Mouse (Mus musculus) hindbrain, embryonic 14.5 days (tissue): ENCODE measurements around the gene Armh3. TPM values are rescaled to one million over a fixed set of nuclear protein-coding genes. Genes with fewer than 3 reads are reported as not detected.

Source experiments
- ATAC-seq: fragments of 200-750 bp; cut with Nextera tagmentation; 2 replicates; pipeline ENCODE4 v1.8.0; 2017; ENCODE audit warnings: moderate number of reproducible peaks, mild to moderate bottlenecking, moderate TSS enrichment, moderate library complexity; ENCODE audit not compliant: low FRiP score
- DNase-seq: peaks from one replicate; pipeline ENCODE4 v3.0.0-alpha.2; 2015; ENCODE audit warnings: low spot score
- H3K27ac ChIP-seq: fragments of 300-500 bp; sonication (generic); 2 replicates; pipeline ENCODE4 v1.5.1; 2014; ENCODE audit warnings: mild to moderate bottlenecking, moderate library complexity
- H3K27me3 ChIP-seq: fragments of 300-500 bp; sonication (generic); 2 replicates; pipeline ENCODE4 v1.6.1; 2014; ENCODE audit warnings: mild to moderate bottlenecking, low read length, mixed read lengths; ENCODE audit not compliant: control insufficient read depth, insufficient read depth
- H3K36me3 ChIP-seq: fragments of 300-500 bp; sonication (generic); replicated peaks from 2 replicates; pipeline ENCODE4 v1.6.1; 2014; ENCODE audit not compliant: control insufficient read depth, insufficient read depth
- H3K4me1 ChIP-seq: fragments of 300-500 bp; sonication (generic); replicated peaks from 2 replicates; pipeline ENCODE4 v1.6.1; 2014; ENCODE audit warnings: antibody characterized with exemption, low read length, mixed read lengths; ENCODE audit not compliant: control insufficient read depth, insufficient read depth
- H3K4me2 ChIP-seq: fragments of 300-500 bp; sonication (generic); replicated peaks from 2 replicates; pipeline ENCODE4 v1.6.1; 2014; ENCODE audit warnings: mild to moderate bottlenecking, moderate library complexity
- H3K4me3 ChIP-seq: fragments of 300-500 bp; sonication (generic); replicated peaks from 2 replicates; pipeline ENCODE4 v1.5.1; 2014; ENCODE audit warnings: mild to moderate bottlenecking, low read length
- H3K9ac ChIP-seq: fragments of 300-500 bp; sonication (generic); 2 replicates; pipeline ENCODE4 v1.6.1; 2014
- H3K9me3 ChIP-seq: fragments of 300-500 bp; sonication (generic); 2 replicates; pipeline ENCODE4 v1.6.1; 2016; ENCODE audit warnings: low read length; ENCODE audit not compliant: control insufficient read depth
- WGBS: fragments of 180-500 bp; shearing (Covaris S2); extraction: QIAGEN DNeasy Blood & Tissue Kit; methylation state at CpG from one replicate; pipeline ENCODE4 v1.1.7; 2014; 5-methylcytosine and 5-hydroxymethylcytosine counted together
- polyA plus RNA-seq: library from polyadenylated mRNA; unstranded; fragments of >200 nt; fragmentation: Nextera tagmentation; extraction: Ambion mirVana; gene quantifications from 2 replicates; pipeline ENCODE4 v1.2.1, GENCODE M21; 2014

Armh3 gene
- polyA plus RNA-seq, 1 experiment from 2014 or later = 18.7 TPM

DNA sequence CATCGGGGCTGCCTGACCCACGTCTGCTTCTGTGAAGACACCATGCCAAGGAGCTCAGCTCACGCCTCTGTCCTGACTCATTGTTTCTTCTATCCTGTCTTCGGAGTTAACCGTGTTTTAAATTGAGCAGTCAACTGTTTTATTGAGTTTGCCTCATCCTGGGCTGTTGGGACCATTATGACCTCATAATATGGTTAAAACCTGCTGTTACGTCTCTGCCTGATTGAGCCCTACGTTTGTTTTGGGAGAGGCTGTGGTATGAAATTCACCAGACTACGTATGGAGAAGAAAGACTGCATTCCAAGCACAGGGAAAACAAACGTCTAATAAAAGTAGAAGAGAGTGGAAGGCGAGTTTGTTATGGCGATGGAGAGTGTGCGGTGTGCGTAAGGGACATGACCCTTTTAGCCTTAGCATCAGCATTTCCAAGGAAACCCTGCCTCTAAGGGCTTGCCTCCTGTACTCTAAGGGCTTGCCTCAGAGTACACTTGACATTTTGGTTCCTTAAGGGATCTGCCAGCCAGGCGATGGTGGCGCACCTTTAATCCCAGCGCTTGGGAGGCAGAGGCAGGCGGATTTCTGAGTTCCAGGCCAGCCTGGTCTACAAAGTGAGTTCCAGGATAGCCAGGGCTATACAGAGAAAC is 214.2 kb downstream of the Armh3 start:
- peaks cover 20% of the 10 kb centered on the region for H3K36me3 ChIP-seq
- peak overlapping the region; percentile 66 for H3K4me2 ChIP-seq
- ATAC-seq = no peak
- peak overlapping the region; percentile 100 for H3K4me3 ChIP-seq
- no peak for DNase-seq
- WGBS = 36% methylated on average over 17 of the region's 17 CpGs
- no peaks in the 10 kb centered on the region for H3K27me3 ChIP-seq
- H3K9ac ChIP-seq = peak overlapping the region; percentile 45
- no peaks in the 10 kb centered on the region for H3K9me3 ChIP-seq
- peak overlapping the region; percentile 70 for H3K27ac ChIP-seq
- peaks cover 34% of the 10 kb centered on the region for H3K4me1 ChIP-seq

DNA sequence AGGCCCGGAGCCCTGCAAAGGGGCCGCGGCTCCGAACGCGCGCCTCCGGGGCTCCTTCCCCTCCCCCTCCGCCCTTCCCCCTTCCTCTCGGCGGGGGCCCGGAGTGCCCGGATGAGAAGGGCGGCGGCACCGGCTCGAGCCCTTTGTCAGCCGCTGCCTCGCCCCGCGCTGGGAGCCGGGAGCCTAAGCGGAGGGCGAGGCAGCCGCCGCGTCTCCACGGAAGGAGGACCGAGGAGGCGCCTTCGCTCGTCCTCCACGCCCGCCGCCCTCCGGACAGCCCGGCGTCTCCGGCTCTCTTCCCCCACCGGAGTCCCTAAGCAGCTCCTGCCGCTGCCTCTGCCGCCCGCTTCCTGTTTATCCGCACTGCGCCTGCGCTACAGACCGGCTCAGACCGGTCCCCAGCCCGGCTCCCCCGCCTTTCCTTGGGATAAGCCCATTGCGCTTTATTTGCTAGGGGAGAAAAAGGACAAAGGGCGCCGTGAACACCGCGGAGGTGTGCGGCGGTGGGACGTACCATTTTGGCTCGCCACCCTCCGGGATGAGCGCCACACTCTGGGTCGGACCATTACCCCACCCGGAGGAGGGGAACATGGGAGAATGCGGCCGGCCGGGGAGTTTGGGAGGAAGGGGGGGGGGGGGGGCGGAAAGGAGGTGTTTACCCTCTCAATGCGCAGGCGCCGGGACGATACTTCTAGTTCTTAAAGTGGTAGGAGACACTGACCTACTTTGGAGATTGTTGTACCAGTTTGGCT is 214.9 kb downstream of the Armh3 start, which contains the start of gene Mgea5:
Mgea5 (minus strand) TSS at position 657 of the 752 bp plus-strand sequence.
- H3K27me3 ChIP-seq = no peaks in the 10 kb centered on the region
- peaks cover 34% of the 10 kb centered on the region for H3K4me1 ChIP-seq
- peak within 1 kb of the TSS; percentile 100 for H3K4me3 ChIP-seq
- peak within 1 kb of the TSS; percentile 98 for H3K9ac ChIP-seq
- H3K4me2 ChIP-seq = peak within 1 kb of the TSS; percentile 85
- H3K27ac ChIP-seq = peak within 1 kb of the TSS; percentile 98
- WGBS = under 1% methylated on average over 53 of the region's 71 CpGs
- no peaks in the 10 kb centered on the region for H3K9me3 ChIP-seq
- DNase-seq (peak; percentile 98), ATAC-seq (peak; percentile 98)
- H3K36me3 ChIP-seq = peaks cover 27% of the 10 kb centered on the region

DNA sequence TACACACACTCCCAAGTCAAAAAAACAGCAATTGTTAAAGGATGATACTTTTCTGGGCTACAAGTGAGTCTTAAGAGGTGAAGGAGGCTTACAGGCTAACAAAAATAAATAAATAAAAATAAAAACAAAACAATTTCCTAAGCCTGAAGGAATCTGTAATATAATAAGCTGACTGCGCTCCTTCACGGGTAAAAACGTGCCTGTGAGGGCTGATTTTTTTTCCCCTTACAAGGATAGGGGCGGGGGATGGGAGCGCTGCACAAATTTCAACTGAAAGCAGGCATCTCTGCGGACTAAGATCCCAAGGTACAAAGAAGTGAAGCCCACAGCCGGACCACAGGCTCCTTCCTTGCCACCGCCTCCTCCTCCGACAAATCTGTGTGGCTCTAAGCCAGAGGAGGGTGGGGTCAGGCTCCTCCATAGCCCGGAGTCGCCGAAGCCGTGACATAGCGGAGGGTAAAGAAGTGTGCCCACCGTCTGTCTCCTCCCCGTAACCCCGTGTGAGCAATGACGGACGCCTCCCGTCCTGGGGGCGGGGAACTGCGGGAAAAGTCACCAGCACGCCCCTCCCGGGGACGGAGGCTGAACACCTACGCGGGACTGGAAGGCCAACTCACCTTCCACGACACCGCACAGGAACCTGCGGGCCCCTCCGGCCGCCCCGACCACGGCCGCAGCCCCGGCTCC is 215.8 kb downstream of the Armh3 start:
- Histone ChIP-seq H3K36me3 (peaks cover 36% of the 10 kb centered on the region), H3K4me3 (peak overlapping the region; percentile 100), H3K27ac (peak overlapping the region; percentile 98), H3K9ac (peak overlapping the region; percentile 98), H3K9me3 (no peaks in the 10 kb centered on the region), H3K27me3 (no peaks in the 10 kb centered on the region), H3K4me1 (peaks cover 34% of the 10 kb centered on the region), H3K4me2 (peak overlapping the region; percentile 85)
- 2% methylated on average over 36 of the region's 36 CpGs for WGBS
- ATAC-seq (peak; percentile 46), DNase-seq (peak; percentile 69)

DNA sequence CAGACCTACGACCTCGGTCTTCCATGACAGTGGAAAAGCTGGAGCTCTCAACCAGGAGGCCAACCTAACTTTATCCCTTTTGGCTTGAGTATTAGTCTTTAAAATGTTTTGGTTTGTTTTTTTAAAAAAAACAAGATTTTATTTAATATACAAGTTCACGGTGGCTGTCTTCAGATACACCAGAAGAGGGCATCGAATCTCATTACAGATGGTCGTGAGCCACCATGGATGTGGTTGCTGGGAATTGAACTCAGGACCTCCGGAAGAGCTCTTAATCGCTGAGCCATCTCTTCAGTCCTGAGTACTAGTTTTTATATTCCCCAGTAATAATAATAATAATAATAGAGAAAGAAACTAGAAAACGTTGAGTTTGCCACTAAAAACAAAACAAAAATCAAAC is 216.6 kb downstream of the Armh3 start:
- peak overlapping the region; percentile 98; the same call in 1 of the 2 replicates for H3K9ac ChIP-seq
- no peaks in the 10 kb centered on the region for H3K9me3 ChIP-seq
- no peak for DNase-seq
- H3K36me3 ChIP-seq = peaks cover 44% of the 10 kb centered on the region
- peak overlapping the region; percentile 85 for H3K4me2 ChIP-seq
- no peak for ATAC-seq
- H3K27ac ChIP-seq = no peak overlapping the region
- peaks cover 34% of the 10 kb centered on the region for H3K4me1 ChIP-seq
- 57% methylated on average over 8 of the region's 8 CpGs for WGBS
- no peaks in the 10 kb centered on the region for H3K27me3 ChIP-seq
- peak overlapping the region; percentile 100 for H3K4me3 ChIP-seq

DNA sequence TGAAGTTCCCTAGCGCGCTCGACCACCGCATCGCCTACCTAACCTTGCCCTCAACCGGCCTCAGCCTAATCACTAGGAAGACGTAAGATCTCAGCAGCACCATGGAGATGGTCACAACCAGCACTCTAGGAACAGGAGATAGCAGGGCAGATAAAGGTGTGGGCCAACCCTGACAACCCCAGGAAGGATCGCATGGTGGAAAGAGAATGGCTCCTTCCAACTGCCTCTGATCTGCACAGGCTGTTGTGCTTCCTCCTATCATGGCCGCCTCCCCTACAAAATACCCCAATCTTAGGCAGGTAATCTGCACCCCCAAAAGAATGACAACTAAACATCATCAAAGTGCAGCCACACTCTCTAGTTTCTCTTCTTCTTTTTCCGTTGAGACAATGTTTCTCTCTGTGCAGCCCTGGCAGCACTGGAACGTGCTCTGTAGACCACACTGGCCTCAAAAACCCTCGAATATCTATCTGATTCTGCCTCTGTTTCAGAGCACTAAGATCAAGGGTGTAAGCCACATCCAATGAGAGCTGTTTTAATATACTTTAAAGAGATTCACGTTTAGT is 217.9 kb downstream of the Armh3 start:
- H3K4me2 ChIP-seq = peak overlapping the region; percentile 85
- H3K27me3 ChIP-seq = no peaks in the 10 kb centered on the region
- no peak overlapping the region for H3K4me3 ChIP-seq
- no peak overlapping the region; the same call in 1 of the 2 replicates for H3K9ac ChIP-seq
- WGBS = 90% methylated on average over 13 of the region's 13 CpGs
- no peak overlapping the region for H3K27ac ChIP-seq
- peaks cover 56% of the 10 kb centered on the region for H3K36me3 ChIP-seq
- peaks cover 34% of the 10 kb centered on the region for H3K4me1 ChIP-seq
- ATAC-seq (no peak), DNase-seq (no peak)
- H3K9me3 ChIP-seq = no peaks in the 10 kb centered on the region

DNA sequence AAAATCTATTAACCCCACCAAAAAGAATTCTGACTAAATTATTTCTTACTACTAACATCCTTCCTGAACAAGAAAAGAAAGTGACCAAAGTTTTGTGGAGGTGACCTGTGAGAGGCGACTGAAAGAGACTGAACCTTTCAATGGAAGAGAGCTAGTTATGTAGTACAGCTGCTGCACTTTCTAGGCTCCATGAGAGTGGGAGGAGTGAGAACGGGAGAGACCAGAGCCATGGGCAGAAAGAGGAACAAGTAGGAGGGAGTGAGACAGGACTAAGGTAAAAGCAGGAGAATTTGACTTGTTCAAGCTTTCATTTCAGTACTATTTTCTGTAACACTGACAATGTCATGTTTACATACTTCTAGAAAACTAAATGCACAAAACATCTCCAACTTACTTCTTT is 222.8 kb downstream of the Armh3 start:
- H3K9ac ChIP-seq = no peak overlapping the region
- H3K4me3 ChIP-seq = no peak overlapping the region
- H3K9me3 ChIP-seq = no peaks in the 10 kb centered on the region
- ATAC-seq = no peak
- H3K27ac ChIP-seq = no peak overlapping the region
- no peak overlapping the region for H3K4me2 ChIP-seq
- WGBS = 85% methylated on average over 2 of the region's 2 CpGs
- peaks cover 98% of the 10 kb centered on the region for H3K36me3 ChIP-seq
- H3K4me1 ChIP-seq = peaks cover 13% of the 10 kb centered on the region
- no peak for DNase-seq
- no peaks in the 10 kb centered on the region for H3K27me3 ChIP-seq

DNA sequence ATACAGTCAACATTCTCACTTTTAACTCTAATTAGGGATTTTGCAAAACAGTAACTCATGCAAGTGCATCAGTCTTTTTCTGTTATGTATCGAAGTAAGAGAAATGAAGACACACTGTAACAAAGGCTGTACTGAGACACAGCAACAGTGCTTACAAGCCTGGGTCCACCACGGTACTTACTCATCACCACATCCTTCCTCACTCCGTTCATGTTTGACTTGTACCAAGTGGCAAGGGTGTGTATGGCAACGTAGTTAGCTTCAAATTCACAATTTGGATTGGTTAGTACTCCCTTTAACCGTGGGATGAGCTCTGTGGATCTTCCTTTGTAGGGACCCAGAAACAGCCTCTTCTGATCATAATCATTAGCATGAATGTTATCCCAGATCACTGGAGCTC is 226.8 kb downstream of the Armh3 start:
- WGBS = 93% methylated on average over 5 of the region's 5 CpGs
- no peak overlapping the region for H3K9ac ChIP-seq

More for the DNA sequence above, 226.8 kb downstream of the Armh3 start:
- Histone ChIP-seq H3K9me3 (no peaks in the 10 kb centered on the region), H3K4me1 (no peaks in the 10 kb centered on the region), H3K4me2 (no peak overlapping the region), H3K4me3 (no peak overlapping the region), H3K36me3 (peaks cover 99% of the 10 kb centered on the region), H3K27me3 (no peaks in the 10 kb centered on the region), H3K27ac (no peak overlapping the region)
- DNase-seq (no peak), ATAC-seq (no peak)
